ENCODE assay signal across 15 mouse cellular contexts in the genomic region with DNA sequence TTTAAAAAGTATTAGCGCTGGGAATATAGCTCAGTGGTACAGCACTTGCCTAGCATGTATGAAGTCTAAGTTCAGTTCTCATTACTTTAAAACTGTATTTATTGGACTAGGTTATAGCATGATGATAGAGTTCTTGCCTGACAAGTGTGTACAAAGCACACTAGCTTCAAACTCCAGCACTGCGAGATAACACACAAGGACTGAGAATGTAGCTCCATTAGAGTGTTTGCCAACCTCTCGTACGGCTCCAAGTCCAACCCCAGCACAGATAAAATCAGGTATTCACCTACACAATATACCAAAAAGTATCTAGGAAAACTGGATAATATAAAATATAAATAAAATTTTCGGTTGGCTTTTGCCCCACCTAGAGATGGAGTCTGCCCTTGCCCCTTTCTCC.
"Had no signal": no experiment of that assay in that cellular context is flagged by ENCODE, and none has a peak within 500 bp of the region (broad histone marks: within the 10 kb centered on the region; RNA-seq: fewer than 3 reads in every experiment).

No protein-coding gene starts in this region.

- H3K9ac ChIP-seq: liver, embryonic 13.5 days; liver, embryonic 15.5 days; liver, postnatal 0 days; lung, embryonic 14.5 days; midbrain, embryonic 12.5 days; neural tube, embryonic 12.5 days had no signal

- H3K4me2 ChIP-seq: liver, embryonic 11.5 days; liver, embryonic 13.5 days; liver, embryonic 15.5 days; lung, embryonic 14.5 days; midbrain, embryonic 12.5 days; neural tube, embryonic 12.5 days had no signal

- ATAC-seq: midbrain, embryonic 16.5 days had no signal

- H3K9me3 ChIP-seq: liver, embryonic 13.5 days; liver, embryonic 15.5 days; midbrain, embryonic 10.5 days; midbrain, embryonic 12.5 days; neural tube, embryonic 12.5 days had no signal

- H3K27me3 ChIP-seq: liver, embryonic 13.5 days; liver, embryonic 15.5 days; midbrain, embryonic 12.5 days; neural tube, embryonic 12.5 days had no signal

- H3K4me3 ChIP-seq: liver, embryonic 13.5 days; liver, embryonic 15.5 days; midbrain, embryonic 10.5 days; midbrain, embryonic 12.5 days; neural tube, embryonic 12.5 days had no signal

- DNase-seq: liver; liver, embryonic 13.5 days; liver, postnatal 0 days; lung, embryonic 14.5 days; midbrain, embryonic 14.5 days; right cerebral cortex, postnatal 14 days; thymus, adult 18-20 months; thymus, postnatal 14 days; thymus, postnatal 36 days had no signal

- H3K27ac ChIP-seq: liver, embryonic 13.5 days; liver, embryonic 15.5 days; midbrain, embryonic 10.5 days; midbrain, embryonic 12.5 days; neural tube, embryonic 12.5 days had no signal

- H3K4me1 ChIP-seq: liver, embryonic 13.5 days; liver, embryonic 15.5 days; midbrain, embryonic 10.5 days; midbrain, embryonic 12.5 days; neural tube, embryonic 12.5 days had no signal
